Comparison of ENCODE assay signal across 21 mouse cellular contexts in genomic region chr5:123266909-123267308, GRCm38 (mm10). TPM values are rescaled to one million over a fixed set of nuclear protein-coding genes. Genes with fewer than 3 reads are reported as not detected.
A peak's percentile ranks its signal among the peaks of the same experiment; 100 is the strongest.
DNase-seq lines count a peak whose midpoint lies in the region; ATAC-seq and TF ChIP-seq lines count a peak whose summit lies in the region.
"Had no signal": no experiment of that assay in that cellular context is flagged by ENCODE, and none has a peak within 500 bp of the region (broad histone marks: within the 10 kb centered on the region; RNA-seq: fewer than 3 reads in every experiment).

No protein-coding gene starts in this region.

- no peak for TF ChIP-seq EP300 in ES-Bruce4 (IDR thresholded peaks at IDR 0.05; ENCODE audit: insufficient read depth, low read depth, low read length)

- H3K27ac ChIP-seq in intestine, postnatal 0 days (ENCODE audit: low read depth, low read length) = no peak overlapping the region
- H3K27ac ChIP-seq in intestine, embryonic 15.5 days = no peak overlapping the region
- no peak overlapping the region for H3K27ac ChIP-seq in lung, embryonic 14.5 days (ENCODE audit: low read depth)
- H3K27ac ChIP-seq in ES-Bruce4 (ENCODE audit: insufficient read depth, low read length) = no peak overlapping the region
- H3K27ac ChIP-seq: limb, embryonic 13.5 days; liver, embryonic 15.5 days; neural tube, embryonic 15.5 days; stomach, embryonic 15.5 days had no signal

- no peak overlapping the region for H3K9ac ChIP-seq in intestine, postnatal 0 days (ENCODE audit: low read depth, low read length)
- H3K9ac ChIP-seq in intestine, embryonic 15.5 days = no peak overlapping the region
- no peak overlapping the region for H3K9ac ChIP-seq in lung, embryonic 14.5 days
- H3K9ac ChIP-seq in ES-Bruce4 (ENCODE audit: low read depth, poor library complexity, severe bottlenecking) = no peak overlapping the region
- H3K9ac ChIP-seq: limb, embryonic 13.5 days; liver, embryonic 15.5 days; neural tube, embryonic 15.5 days; stomach, embryonic 15.5 days had no signal

- WGBS in intestine, postnatal 0 days = 88% methylated on average over 3 of the region's 3 CpGs
- 85% methylated on average over 3 of the region's 3 CpGs for WGBS in intestine, embryonic 15.5 days
- 80% methylated on average over 3 of the region's 3 CpGs for WGBS in lung, embryonic 14.5 days

- DNase-seq in lung, embryonic 14.5 days = peak; percentile 41
- no peak for DNase-seq in lung, postnatal 36 days
- peak; percentile 61 for DNase-seq in NIH3T3 (ENCODE audit: low read depth)
- DNase-seq in c-Kit-positive CD71-positive TER-119-positive erythroid progenitor cells, embryonic 14.5 days (ENCODE audit: low spot score) = no peak
- DNase-seq: adrenal gland, adult 2 months; cerebellum, adult 11-12 months; cerebellum, postnatal 14 days; heart, postnatal 10 days; kidney, adult 2 months; kidney, postnatal 14 days; layer of hippocampus, postnatal 36 days; thymus, adult 18-20 months; thymus, postnatal 4 days had no signal

- no peak for ATAC-seq in intestine, postnatal 0 days
- no peak for ATAC-seq in intestine, embryonic 15.5 days
- ATAC-seq in lung, embryonic 14.5 days (ENCODE audit: insufficient read depth) = no peak

- peak; percentile 42 for TF ChIP-seq CTCF in intestine, postnatal 0 days (IDR thresholded peaks at IDR 0.05; ENCODE audit: low read depth)
- peak; percentile 34 for TF ChIP-seq CTCF in lung, embryonic 14.5 days (IDR thresholded peaks at IDR 0.05; ENCODE audit: low read depth)
- peak; percentile 28 for TF ChIP-seq CTCF in ES-Bruce4 (IDR thresholded peaks at IDR 0.05; ENCODE audit: low read depth, low read length)

- H3K36me3 ChIP-seq in intestine, postnatal 0 days (ENCODE audit: control insufficient read depth, insufficient read depth) = no peaks in the 10 kb centered on the region
- H3K36me3 ChIP-seq in intestine, embryonic 15.5 days = no peaks in the 10 kb centered on the region
- H3K36me3 ChIP-seq in lung, embryonic 14.5 days (ENCODE audit: insufficient read depth) = no peaks in the 10 kb centered on the region
- no peaks in the 10 kb centered on the region for H3K36me3 ChIP-seq in ES-Bruce4 (ENCODE audit: control insufficient read depth, insufficient read depth, low read length, poor library complexity, severe bottlenecking)
- H3K36me3 ChIP-seq: limb, embryonic 13.5 days; liver, embryonic 15.5 days; neural tube, embryonic 15.5 days; stomach, embryonic 15.5 days had no signal

- TF ChIP-seq POLR2A in ES-Bruce4 (IDR thresholded peaks at IDR 0.05; ENCODE audit: insufficient read depth, low read length) = no peak

- no peaks in the 10 kb centered on the region for H3K4me1 ChIP-seq in intestine, postnatal 0 days (replicated peaks; ENCODE audit: control insufficient read depth, insufficient read depth, low read length)
- no peaks in the 10 kb centered on the region for H3K4me1 ChIP-seq in intestine, embryonic 15.5 days (replicated peaks)
- no peaks in the 10 kb centered on the region for H3K4me1 ChIP-seq in lung, embryonic 14.5 days (ENCODE audit: insufficient read depth)
- H3K4me1 ChIP-seq in ES-Bruce4 (ENCODE audit: control insufficient read depth, insufficient read depth, low read length) = no peaks in the 10 kb centered on the region
- H3K4me1 ChIP-seq: liver, embryonic 15.5 days; neural tube, embryonic 15.5 days; stomach, embryonic 15.5 days had no signal

- H3K4me3 ChIP-seq in intestine, postnatal 0 days (ENCODE audit: low read depth, low read length) = no peak overlapping the region
- no peak overlapping the region for H3K4me3 ChIP-seq in intestine, embryonic 15.5 days (replicated peaks)
- H3K4me3 ChIP-seq in lung, embryonic 14.5 days (ENCODE audit: low read depth, low read length) = no peak overlapping the region
- no peak overlapping the region for H3K4me3 ChIP-seq in ES-Bruce4 (ENCODE audit: low read depth, low read length)
- H3K4me3 ChIP-seq: limb, embryonic 13.5 days; liver, embryonic 15.5 days; neural tube, embryonic 15.5 days; stomach, embryonic 15.5 days had no signal

- no peaks in the 10 kb centered on the region for H3K9me3 ChIP-seq in intestine, postnatal 0 days (ENCODE audit: control insufficient read depth)
- H3K9me3 ChIP-seq in intestine, embryonic 15.5 days = no peaks in the 10 kb centered on the region
- no peaks in the 10 kb centered on the region for H3K9me3 ChIP-seq in lung, embryonic 14.5 days (ENCODE audit: low read depth, low read length)
- H3K9me3 ChIP-seq in ES-Bruce4 (replicated peaks; ENCODE audit: control insufficient read depth, insufficient read depth, low read length, poor library complexity, severe bottlenecking) = no peaks in the 10 kb centered on the region
- H3K9me3 ChIP-seq: liver, embryonic 15.5 days; neural tube, embryonic 15.5 days; stomach, embryonic 15.5 days had no signal

- H3K27me3 ChIP-seq in intestine, postnatal 0 days (replicated peaks; ENCODE audit: control insufficient read depth, insufficient read depth, low read length) = no peaks in the 10 kb centered on the region
- H3K27me3 ChIP-seq in intestine, embryonic 15.5 days (replicated peaks) = no peaks in the 10 kb centered on the region
- H3K27me3 ChIP-seq in lung, embryonic 14.5 days (ENCODE audit: insufficient read depth, low read length) = no peaks in the 10 kb centered on the region
- H3K27me3 ChIP-seq in ES-Bruce4 (ENCODE audit: control insufficient read depth, insufficient read depth, low read length, poor library complexity, severe bottlenecking) = no peaks in the 10 kb centered on the region
- H3K27me3 ChIP-seq: limb, embryonic 13.5 days; liver, embryonic 15.5 days; neural tube, embryonic 15.5 days; stomach, embryonic 15.5 days had no signal

- no peak overlapping the region for H3K4me2 ChIP-seq in intestine, postnatal 0 days (replicated peaks; ENCODE audit: low read depth)
- H3K4me2 ChIP-seq in intestine, embryonic 15.5 days (replicated peaks) = no peak overlapping the region
- H3K4me2 ChIP-seq in lung, embryonic 14.5 days = no peak overlapping the region
- H3K4me2 ChIP-seq: heart, embryonic 11.5 days; limb, embryonic 13.5 days; liver, embryonic 15.5 days; neural tube, embryonic 15.5 days; stomach, embryonic 15.5 days had no signal

RNA-seq across cellular contexts. Expression of gene Wdr66, which starts 15.0 kb away (rescaled TPM):
- 0.42 and 0.51 TPM in 2 replicates for polyA plus RNA-seq in intestine, postnatal 0 days (2015; fragmentation: Nextera tagmentation; extraction: Ambion mirVana)
- 0.74 and 0.79 TPM in 2 replicates for polyA plus RNA-seq in intestine, embryonic 15.5 days (2015; fragmentation: Nextera tagmentation; extraction: Ambion mirVana)
- polyA plus RNA-seq in lung, embryonic 14.5 days (2014; fragmentation: Nextera tagmentation; extraction: Ambion mirVana) = 0.57 and 0.78 TPM in 2 replicates
- not detected in 2 replicates for polyA plus RNA-seq in ES-Bruce4 (2011; ENCODE audit: insufficient read depth, insufficient read length, low read depth, missing spikeins)

Comparison
In these comparisons a context has a peak if more than half of its experiments do, and no peak if none do; other contexts are left out.
1. DNase-seq: peak in lung, embryonic 14.5 days (single experiment) and NIH3T3 (single experiment); none in lung, postnatal 36 days (single experiment) and c-Kit-positive CD71-positive TER-119-positive erythroid progenitor cells, embryonic 14.5 days (single experiment).
2. Peak in every context shown above with its lines, with median percentiles within 50 percentile points of each other: CTCF ChIP-seq.